Mouse (Mus musculus) CD4-positive, CD25-positive, alpha-beta regulatory T cell, adult 2 months (primary cell): ENCODE measurements at regions not wholly inside any gene's neighbourhood (a gene's known extent, or its start where the extent isn't known, plus 50 kb on each side); places are given as distances from the start of the nearest gene placed in this dataset.
A peak's percentile ranks its signal among the peaks of the same experiment; 100 is the strongest.

Experiments used
- DNase-seq: peaks from one replicate; pipeline ENCODE4 v3.0.0-alpha.2; 2012; ENCODE audit warnings: low read depth, low spot score

GRCm38 (mm10) chr3:100773237-100773636 lies 52.0 kb upstream of the Vtcn1 start:
- DNase-seq, result no peak

- no peak for DNase-seq
These were observed 53.9 kb upstream of the Vtcn1 start for GRCm38 (mm10) chr3:100771363-100771762.

- no peak for DNase-seq
These were observed 54.4 kb upstream of the Vtcn1 start for GRCm38 (mm10) chr3:100770841-100771240.

GRCm38 (mm10) chr3:100769146-100769545 lies 56.1 kb upstream of the Vtcn1 start:
- DNase-seq, result no peak

- DNase-seq, result peak; percentile 37
These were observed 57.1 kb upstream of the Vtcn1 start for GRCm38 (mm10) chr3:100768170-100768624.

GRCm38 (mm10) chr3:100765323-100765722 lies 59.9 kb upstream of the Vtcn1 start:
- no peak for DNase-seq

GRCm38 (mm10) chr3:100762895-100763294 lies 62.4 kb upstream of the Vtcn1 start:
- DNase-seq, result no peak

- DNase-seq, result no peak
These were observed 65.9 kb upstream of the Vtcn1 start for GRCm38 (mm10) chr3:100759091-100759941.

GRCm38 (mm10) chr3:100754677-100755076 lies 69.4 kb upstream of the Man1a2 start:
- DNase-seq, result no peak

GRCm38 (mm10) chr3:100751211-100751610 lies 65.9 kb upstream of the Man1a2 start:
- DNase-seq, result no peak

GRCm38 (mm10) chr3:100748727-100749126 lies 63.4 kb upstream of the Man1a2 start:
- DNase-seq, result no peak

GRCm38 (mm10) chr3:100748309-100748691 lies 63.0 kb upstream of the Man1a2 start:
- DNase-seq, result no peak

- no peak for DNase-seq
These were observed 62.4 kb upstream of the Man1a2 start for GRCm38 (mm10) chr3:100747421-100748308.

GRCm38 (mm10) chr3:100737660-100738059 lies 52.4 kb upstream of the Man1a2 start:
- DNase-seq, result no peak

GRCm38 (mm10) chr3:100736539-100736938 lies 51.2 kb upstream of the Man1a2 start:
- no peak for DNase-seq
